Mouse (Mus musculus): Measurements from ENCODE around the gene Lrrc75b.

DNA sequence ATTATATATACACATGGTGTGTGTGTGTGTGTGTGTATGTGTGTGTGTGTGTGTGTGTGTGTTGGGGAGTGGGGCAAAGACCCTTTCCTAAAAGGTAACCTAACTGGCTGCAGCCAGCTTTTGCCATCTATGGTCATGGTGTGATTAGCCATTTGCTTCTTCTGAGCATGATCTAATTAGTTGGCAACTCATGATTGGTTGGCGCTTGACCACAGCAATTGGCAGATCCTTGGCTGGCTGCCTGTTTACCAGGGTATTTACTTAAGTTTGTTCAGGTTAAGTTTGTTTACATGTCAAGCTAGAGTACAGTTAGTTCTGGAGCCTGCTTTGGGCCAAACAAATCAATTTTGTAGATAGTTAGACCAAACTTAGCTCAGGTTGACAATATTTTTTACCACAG is 58.5 kb downstream of the Lrrc75b start:
- TF ChIP-seq CTCF (IDR thresholded peaks at IDR 0.05; ENCODE audit: extremely low read depth, insufficient read length, insufficient replicate concordance, low read depth, low read length) (no peak), POLR2A (IDR thresholded peaks at IDR 0.05; ENCODE audit: low read depth, low read length) (no peak)

Measured in small intestine, adult 2 months (tissue).